Mouse (Mus musculus): ENCODE results near the gene B130006D01Rik.

The B130006D01Rik gene

DNA sequence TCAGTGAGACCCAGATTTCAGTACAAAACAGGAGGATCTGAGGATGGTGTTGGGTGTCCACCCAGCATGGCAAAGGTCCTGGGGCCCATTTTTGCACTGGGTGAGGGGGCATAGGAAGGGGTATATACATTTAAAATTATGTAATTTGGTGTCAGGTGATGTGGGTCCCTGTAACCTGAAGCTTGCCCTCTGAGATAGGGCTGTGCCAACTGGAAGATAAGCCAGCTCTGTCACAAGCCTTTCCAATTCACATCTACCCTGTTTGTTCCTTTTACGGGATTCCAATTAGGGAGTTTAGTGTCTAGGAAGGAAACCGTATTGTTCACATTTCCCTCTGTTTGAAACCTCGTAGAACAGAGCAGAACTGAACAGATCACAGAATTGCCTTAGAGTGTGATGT is 49.9 kb downstream of the B130006D01Rik start:
- no peak for DNase-seq
